Mouse (Mus musculus): Measurements from ENCODE around the gene Mapk6. TPM values are rescaled to one million over a fixed set of nuclear protein-coding genes. Genes with fewer than 3 reads are reported as not detected.
A peak's percentile ranks its signal among the peaks of the same experiment; 100 is the strongest.

The Mapk6 gene
- polyA plus RNA-seq, 1 experiment from 2014 or later: 49.8 TPM

GRCm38 (mm10) chr9:75422251-75422691 lies 12.5 kb upstream of the Mapk6 start:
- no peak overlapping the region for H3K9ac ChIP-seq
- H3K9me3 ChIP-seq: no peaks in the 10 kb centered on the region
- WGBS: 89% methylated on average over 3 of the region's 3 CpGs
- no peak overlapping the region for H3K4me3 ChIP-seq
- no peak for ATAC-seq (ENCODE audit: insufficient number of reproducible peaks, low FRiP score, low TSS enrichment, low read depth)
- no peaks in the 10 kb centered on the region for H3K4me1 ChIP-seq
- no peak overlapping the region for H3K4me2 ChIP-seq
- no peak overlapping the region for H3K27ac ChIP-seq
- no peaks in the 10 kb centered on the region for H3K27me3 ChIP-seq
- H3K36me3 ChIP-seq: no peaks in the 10 kb centered on the region

GRCm38 (mm10) chr9:75414204-75414603 lies 4.4 kb upstream of the Mapk6 start:
- Histone ChIP-seq H3K27ac (no peak overlapping the region), H3K9me3 (no peaks in the 10 kb centered on the region), H3K9ac (no peak overlapping the region), H3K4me2 (no peak overlapping the region), H3K27me3 (no peaks in the 10 kb centered on the region), H3K4me3 (no peak overlapping the region), H3K36me3 (no peaks in the 10 kb centered on the region), H3K4me1 (peaks cover 11% of the 10 kb centered on the region)
- ATAC-seq (ENCODE audit: insufficient number of reproducible peaks, low FRiP score, low TSS enrichment, low read depth): no peak
- 21% methylated on average over 5 of the region's 5 CpGs for WGBS

- Histone ChIP-seq H3K27ac (no peak overlapping the region), H3K9me3 (no peaks in the 10 kb centered on the region), H3K4me2 (no peak overlapping the region), H3K36me3 (no peaks in the 10 kb centered on the region), H3K27me3 (no peaks in the 10 kb centered on the region), H3K4me1 (peaks cover 13% of the 10 kb centered on the region), H3K4me3 (no peak overlapping the region), H3K9ac (no peak overlapping the region)
- 64% methylated on average over 5 of the region's 5 CpGs for WGBS
- ATAC-seq (ENCODE audit: insufficient number of reproducible peaks, low FRiP score, low TSS enrichment, low read depth): no peak
These were observed 3.4 kb upstream of the Mapk6 start for GRCm38 (mm10) chr9:75413206-75413605.

GRCm38 (mm10) chr9:75411584-75411983 lies 1.8 kb upstream of the Mapk6 start:
- Histone ChIP-seq H3K4me1 (peaks cover 22% of the 10 kb centered on the region), H3K27me3 (no peaks in the 10 kb centered on the region), H3K4me2 (no peak overlapping the region), H3K27ac (no peak overlapping the region), H3K4me3 (no peak overlapping the region), H3K9ac (no peak overlapping the region), H3K9me3 (no peaks in the 10 kb centered on the region), H3K36me3 (no peaks in the 10 kb centered on the region)
- ATAC-seq (ENCODE audit: insufficient number of reproducible peaks, low FRiP score, low TSS enrichment, low read depth): no peak
- WGBS: 79% methylated on average over 9 of the region's 9 CpGs

GRCm38 (mm10) chr9:75410868-75411487 lies 1.2 kb upstream of the Mapk6 start:
- H3K4me1 ChIP-seq: peaks cover 28% of the 10 kb centered on the region
- ATAC-seq (ENCODE audit: insufficient number of reproducible peaks, low FRiP score, low TSS enrichment, low read depth): no peak
- WGBS: 65% methylated on average over 6 of the region's 6 CpGs
- H3K27ac ChIP-seq: peak overlapping the region; percentile 99; the same call in 1 of the 2 replicates
- H3K4me2 ChIP-seq: no peak overlapping the region
- H3K9ac ChIP-seq: no peak overlapping the region
- 0 out of 2 replicates have a peak overlapping the region, but pooled peaks have one; percentile 80 for H3K4me3 ChIP-seq
- H3K36me3 ChIP-seq: no peaks in the 10 kb centered on the region
- no peaks in the 10 kb centered on the region for H3K9me3 ChIP-seq
- H3K27me3 ChIP-seq: no peaks in the 10 kb centered on the region

- H3K4me2 ChIP-seq: peak overlapping the region; percentile 81
- no peaks in the 10 kb centered on the region for H3K9me3 ChIP-seq
- peak overlapping the region; percentile 70 for H3K9ac ChIP-seq
- H3K36me3 ChIP-seq: no peaks in the 10 kb centered on the region
- H3K27me3 ChIP-seq: no peaks in the 10 kb centered on the region
- ATAC-seq (ENCODE audit: insufficient number of reproducible peaks, low FRiP score, low TSS enrichment, low read depth): peak; percentile 84
- peak overlapping the region; percentile 99 for H3K27ac ChIP-seq
- peaks cover 33% of the 10 kb centered on the region for H3K4me1 ChIP-seq
- under 1% methylated on average over 88 of the region's 90 CpGs for whole genome bisulfite sequencing
- H3K4me3 ChIP-seq: peak overlapping the region; percentile 80
These were observed 564 bp downstream of the Mapk6 start for GRCm38 (mm10) chr9:75409031-75409851.

GRCm38 (mm10) chr9:75408204-75408826 lies 1.5 kb downstream of the Mapk6 start:
- Histone ChIP-seq H3K9ac (peak overlapping the region; percentile 70; the same call in 1 of the 2 replicates), H3K4me1 (peaks cover 41% of the 10 kb centered on the region), H3K4me3 (peak overlapping the region; percentile 80), H3K27ac (peak overlapping the region; percentile 99), H3K4me2 (peak overlapping the region; percentile 81), H3K36me3 (no peaks in the 10 kb centered on the region), H3K9me3 (no peaks in the 10 kb centered on the region), H3K27me3 (no peaks in the 10 kb centered on the region)
- WGBS: 3% methylated on average over 11 of the region's 11 CpGs
- ATAC-seq (ENCODE audit: insufficient number of reproducible peaks, low FRiP score, low TSS enrichment, low read depth): no peak

GRCm38 (mm10) chr9:75407803-75408202 lies 2.0 kb downstream of the Mapk6 start:
- Histone ChIP-seq H3K27me3 (no peaks in the 10 kb centered on the region), H3K4me1 (peaks cover 45% of the 10 kb centered on the region), H3K27ac (no peak overlapping the region), H3K36me3 (no peaks in the 10 kb centered on the region), H3K9ac (no peak overlapping the region), H3K4me2 (peak overlapping the region; percentile 81), H3K9me3 (no peaks in the 10 kb centered on the region), H3K4me3 (peak overlapping the region; percentile 18)
- WGBS: 8% methylated on average over 10 of the region's 10 CpGs
- no peak for ATAC-seq (ENCODE audit: insufficient number of reproducible peaks, low FRiP score, low TSS enrichment, low read depth)

- Histone ChIP-seq H3K4me1 (peaks cover 52% of the 10 kb centered on the region), H3K4me3 (no peak overlapping the region), H3K9me3 (no peaks in the 10 kb centered on the region), H3K27me3 (no peaks in the 10 kb centered on the region), H3K27ac (no peak overlapping the region), H3K36me3 (no peaks in the 10 kb centered on the region), H3K4me2 (no peak overlapping the region), H3K9ac (no peak overlapping the region)
- ATAC-seq (ENCODE audit: insufficient number of reproducible peaks, low FRiP score, low TSS enrichment, low read depth): no peak
- 88% methylated on average over 2 of the region's 2 CpGs for whole genome bisulfite sequencing
These were observed 3.7 kb downstream of the Mapk6 start for GRCm38 (mm10) chr9:75406121-75406520.

- whole genome bisulfite sequencing: 40% methylated on average over 3 of the region's 3 CpGs
- no peak overlapping the region for H3K4me2 ChIP-seq
- H3K27ac ChIP-seq: no peak overlapping the region
- H3K4me3 ChIP-seq: no peak overlapping the region
- H3K9ac ChIP-seq: no peak overlapping the region
- H3K4me1 ChIP-seq: peaks cover 41% of the 10 kb centered on the region
- H3K9me3 ChIP-seq: no peaks in the 10 kb centered on the region
- ATAC-seq (ENCODE audit: insufficient number of reproducible peaks, low FRiP score, low TSS enrichment, low read depth): peak; percentile 43; the same call in 1 of the 2 replicates
- no peaks in the 10 kb centered on the region for H3K27me3 ChIP-seq
- 0 out of 2 replicates have a peak, but pooled peaks cover 4% of the 10 kb centered on the region for H3K36me3 ChIP-seq
These were observed 6.3 kb downstream of the Mapk6 start for GRCm38 (mm10) chr9:75403520-75403919.

- no peak for ATAC-seq (ENCODE audit: insufficient number of reproducible peaks, low FRiP score, low TSS enrichment, low read depth)
- 57% methylated on average over 20 of the region's 20 CpGs for WGBS
- Histone ChIP-seq H3K27ac (no peak overlapping the region), H3K4me2 (no peak overlapping the region), H3K4me3 (no peak overlapping the region), H3K4me1 (peaks cover 31% of the 10 kb centered on the region), H3K9ac (no peak overlapping the region), H3K9me3 (no peaks in the 10 kb centered on the region), H3K27me3 (no peaks in the 10 kb centered on the region), H3K36me3 (peaks cover 20% of the 10 kb centered on the region)
These were observed 8.0 kb downstream of the Mapk6 start for GRCm38 (mm10) chr9:75401593-75402504.

Measured in limb, embryonic 15.5 days (tissue).